Mouse (Mus musculus) ES-CJ7 (cell line): ENCODE measurements at regions not wholly inside any gene's neighbourhood (a gene's known extent, or its start where the extent isn't known, plus 50 kb on each side); places are given as distances from the start of the nearest gene placed in this dataset.

Source experiments
- DNase-seq: peaks from one replicate; pipeline ENCODE4 v3.0.0; 2011; ENCODE audit warnings: low read depth, low spot score

- no peak for DNase-seq
These were observed 445.9 kb upstream of the Grin3a start for GRCm38 (mm10) chr4:50291397-50291945.

DNA sequence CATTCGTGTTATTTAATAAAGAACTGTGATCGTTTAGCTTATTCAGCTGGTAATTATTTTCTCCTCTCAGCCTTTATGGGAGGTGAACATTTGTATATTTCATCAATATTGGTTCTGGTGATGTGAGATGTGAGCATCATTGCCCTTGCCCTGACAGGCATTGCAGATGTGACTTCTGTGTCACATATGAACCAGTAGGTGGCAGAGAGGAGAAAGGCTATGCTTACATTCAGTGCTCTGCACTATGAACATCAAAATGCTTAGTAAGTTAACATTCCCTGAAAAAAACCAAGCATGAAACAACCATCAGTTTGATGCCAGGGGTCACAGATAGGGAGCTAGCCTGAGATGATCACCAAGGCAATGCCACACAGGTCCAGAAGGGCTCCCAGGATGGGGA is 441.1 kb upstream of the Grin3a start:
- DNase-seq = peak; percentile 4

GRCm38 (mm10) chr4:50259012-50259601 is 413.6 kb upstream of the Grin3a start:
- no peak for DNase-seq

GRCm38 (mm10) chr4:50242042-50242441 is 396.5 kb upstream of the Grin3a start:
- DNase-seq = no peak

GRCm38 (mm10) chr4:50240951-50241350 is 395.4 kb upstream of the Grin3a start:
- DNase-seq = no peak

- DNase-seq = no peak
These were observed 393.8 kb upstream of the Grin3a start for GRCm38 (mm10) chr4:50239386-50239785.

GRCm38 (mm10) chr4:50235476-50235875 is 389.9 kb upstream of the Grin3a start:
- DNase-seq = no peak

DNA sequence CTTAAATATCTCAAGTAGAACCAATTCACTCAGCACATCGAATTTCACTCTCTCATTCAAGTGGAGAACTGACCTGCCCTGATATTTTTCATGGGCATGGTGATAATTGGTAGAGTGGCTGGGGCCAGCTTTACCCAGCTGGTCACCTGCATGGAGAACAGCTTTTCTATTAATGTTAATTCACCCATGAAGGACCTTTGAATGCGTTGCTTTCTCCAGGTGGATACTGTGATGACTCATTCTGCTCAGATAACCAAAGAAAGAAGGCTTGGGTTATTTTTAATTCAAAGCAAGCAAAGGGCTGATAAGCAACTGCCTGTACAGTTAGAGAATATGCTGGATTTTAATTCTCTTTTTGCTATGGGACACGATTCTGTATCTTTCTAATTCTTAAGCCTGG is 357.8 kb upstream of the Grin3a start:
- DNase-seq = no peak

GRCm38 (mm10) chr4:50177196-50177595 is 331.7 kb upstream of the Grin3a start:
- DNase-seq = no peak

- no peak for DNase-seq
These were observed 331.1 kb upstream of the Grin3a start for GRCm38 (mm10) chr4:50176656-50177055.

- no peak for DNase-seq
These were observed 315.3 kb upstream of the Grin3a start for GRCm38 (mm10) chr4:50160893-50161292.

GRCm38 (mm10) chr4:50145926-50146325 is 300.4 kb upstream of the Grin3a start:
- DNase-seq = no peak

DNA sequence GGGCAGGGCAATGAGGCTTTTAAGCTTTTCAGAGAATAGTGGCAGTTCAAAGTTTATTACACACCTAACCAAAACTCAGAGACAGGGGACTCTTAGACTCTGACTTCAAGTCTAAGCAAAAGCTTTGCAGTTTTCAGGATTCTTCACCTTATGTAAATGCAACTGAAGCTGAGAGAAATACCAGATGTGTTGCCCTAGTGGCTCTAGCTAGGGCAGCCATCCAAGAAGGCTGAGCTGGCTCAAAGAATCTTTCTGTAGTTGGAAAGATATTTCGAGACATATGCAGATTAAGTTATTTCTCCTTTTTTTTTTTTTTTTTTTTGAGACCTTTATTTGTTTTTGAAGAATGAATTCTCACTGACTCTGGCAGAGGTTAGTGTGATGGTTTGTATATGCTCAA is 284.7 kb upstream of the Grin3a start:
- DNase-seq = no peak

GRCm38 (mm10) chr4:50106557-50106956 is 261.0 kb upstream of the Grin3a start:
- DNase-seq = no peak

DNA sequence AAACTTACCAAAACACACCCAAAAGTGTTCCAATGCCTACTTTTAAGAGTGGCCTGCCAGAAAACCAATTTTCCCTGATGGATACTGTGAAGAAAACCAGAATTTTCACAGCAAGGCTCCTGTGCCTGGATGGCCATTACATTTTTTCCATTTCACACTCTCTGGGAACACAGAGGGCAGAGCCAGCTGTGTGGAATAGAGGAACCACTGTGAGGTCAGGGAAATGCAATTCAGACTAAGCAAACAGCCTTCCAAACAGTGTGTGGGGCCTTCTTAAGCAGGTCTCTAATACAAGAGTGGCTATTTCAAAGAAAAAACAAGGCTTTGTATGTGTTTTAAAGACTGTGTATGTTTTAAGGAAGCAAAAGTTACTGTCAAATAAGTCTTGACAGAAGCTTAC is 242.3 kb upstream of the Grin3a start:
- DNase-seq = no peak

DNA sequence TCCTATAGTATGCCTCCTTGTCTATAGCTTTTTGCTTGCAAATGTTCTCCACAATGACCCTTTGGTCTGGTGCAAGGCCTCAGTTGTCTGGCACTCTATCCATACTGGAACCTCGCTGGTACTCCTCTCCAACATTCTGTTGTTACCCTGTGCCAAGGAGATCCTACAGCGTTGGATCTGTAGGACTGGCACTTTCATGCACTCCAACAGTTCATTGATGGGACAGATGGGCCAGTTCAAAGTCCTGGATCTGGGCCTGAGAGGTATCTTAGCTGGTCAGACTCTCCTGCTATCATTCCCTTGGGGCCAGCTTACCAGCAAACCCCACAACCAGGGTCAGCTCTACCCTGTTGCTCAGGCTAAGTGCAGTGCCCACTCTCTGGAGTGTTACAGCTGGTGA is 241.1 kb upstream of the Grin3a start:
- DNase-seq = no peak

DNA sequence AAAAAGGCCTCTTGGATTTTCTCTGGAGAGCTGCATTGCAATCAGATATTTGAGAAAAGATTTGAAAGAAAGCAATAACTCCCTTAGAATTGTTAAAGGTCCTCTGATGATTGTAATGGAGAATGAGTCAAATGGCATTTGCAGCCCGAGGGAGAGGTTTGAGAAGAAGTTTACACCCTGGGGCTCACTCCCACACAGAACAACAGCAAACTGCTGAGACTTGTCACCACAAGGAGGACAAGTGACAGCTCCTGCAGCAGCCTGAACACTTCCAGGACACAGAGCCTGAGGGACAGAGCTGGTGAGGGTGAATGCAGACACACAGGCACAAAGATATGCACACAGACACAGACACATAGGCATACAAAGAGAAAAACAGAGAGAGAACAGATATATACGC is 210.0 kb upstream of the Grin3a start:
- no peak for DNase-seq

- no peak for DNase-seq
These were observed 195.9 kb upstream of the Grin3a start for GRCm38 (mm10) chr4:50041476-50041875.

DNA sequence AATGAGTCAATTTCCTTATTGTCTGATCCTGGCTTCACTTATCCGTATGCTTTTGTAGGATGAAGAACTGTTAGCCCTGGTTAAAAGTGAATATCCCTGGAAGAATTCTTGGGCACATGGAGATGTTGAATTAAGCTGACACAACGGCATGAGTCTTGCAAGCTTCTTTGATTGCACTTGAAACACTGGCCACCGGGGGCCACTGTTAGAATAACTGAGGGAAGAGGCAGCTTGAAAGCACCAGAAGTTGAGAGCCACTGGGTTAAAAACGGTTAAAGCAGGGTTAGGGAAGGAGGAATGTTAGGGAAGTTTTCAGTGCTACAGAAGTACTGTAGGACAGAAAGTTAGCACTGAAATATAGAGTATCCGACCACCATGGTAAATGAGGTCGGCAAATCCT is 190.5 kb upstream of the Grin3a start:
- peak; percentile 34 for DNase-seq

- no peak for DNase-seq
These were observed 179.8 kb upstream of the Grin3a start for GRCm38 (mm10) chr4:50025356-50025755.
